Mouse (Mus musculus): ENCODE results near the gene Lrp8.

DNA sequence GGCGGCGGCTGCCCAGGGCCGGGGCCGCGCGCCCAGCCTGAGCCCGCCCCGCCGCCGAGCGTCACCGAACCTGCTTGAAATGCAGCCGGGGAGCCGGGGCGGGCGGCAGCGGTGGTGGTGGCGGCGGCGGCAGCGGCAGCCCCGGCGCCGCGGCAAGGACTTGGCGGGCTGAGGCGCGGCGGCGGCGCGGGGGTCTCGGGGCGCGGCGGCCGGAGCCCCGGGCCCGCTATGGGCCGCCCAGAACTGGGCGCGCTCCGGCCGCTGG, at the start of gene Lrp8:
- TF ChIP-seq CTCF (IDR thresholded peaks at IDR 0.05; ENCODE audit: insufficient read depth, low read depth, low read length): no peak
- no peak; the same call in none of the 2 replicates for TF ChIP-seq POLR2A (IDR thresholded peaks at IDR 0.05; ENCODE audit: insufficient read depth, low read depth, low read length)

Data from olfactory bulb, adult 2 months (tissue).